Mouse (Mus musculus) left cerebral cortex, adult 2 months (tissue): ENCODE results near the gene Bcl2. TPM values are rescaled to one million over a fixed set of nuclear protein-coding genes. Genes with fewer than 3 reads are reported as not detected.

Experiments
- DNase-seq, 2 experiments: peaks; one replicate each; pipeline ENCODE4 v3.0.0; 2021 to 2022; ENCODE audit warnings: low spot score in 2 of 2, mixed read lengths in 1 of 2; ENCODE audit errors: extremely low spot score in 1 of 2
- H3K27ac ChIP-seq: fragments of 200-600 bp; 2 replicates; pipeline ENCODE4 v1.8.1; 2022
- H3K4me3 ChIP-seq: fragments of 200-600 bp; 2 replicates; pipeline ENCODE4 v1.8.1; 2022
- CTCF ChIP-seq: fragments of 200-600 bp; IDR thresholded peaks from 2 replicates; pipeline ENCODE4 v1.8.1; 2022; ENCODE audit warnings: antibody characterized with exemption, mild to moderate bottlenecking, moderate library complexity
- intact Hi-C: fragments of 180-260 bp; cut with DNase I; formaldehyde crosslinking; loops from one replicate; pipeline ENCODE4 v1.15.1; 2025
- total RNA-seq, 2 experiments: library from RNA; stranded (reverse); gene quantifications; 2 replicates each; pipeline ENCODE4 v1.2.3; 2021

Gene Bcl2
- total RNA-seq, 2 experiments from 2014 or later, result 14.5 to 17.5 TPM

GRCm38 (mm10) chr1:106591180-106591774 lies 122.8 kb downstream of the Bcl2 start:
- no peak overlapping the region for H3K4me3 ChIP-seq
- TF ChIP-seq CTCF, result no peak
- no peak overlapping the region for H3K27ac ChIP-seq
- no peak for DNase-seq
- intact Hi-C loops, result no loop called here

GRCm38 (mm10) chr1:106589141-106589540 lies 124.9 kb downstream of the Bcl2 start:
- no peak for DNase-seq
- TF ChIP-seq CTCF, result no peak
- Histone ChIP-seq H3K27ac (no peak overlapping the region), H3K4me3 (no peak overlapping the region)
- intact Hi-C loops, result no loop called here

GRCm38 (mm10) chr1:106587866-106588470 lies 126.1 kb downstream of the Bcl2 start:
- DNase-seq, result no peak
- H3K27ac ChIP-seq, result no peak overlapping the region
- TF ChIP-seq CTCF, result no peak
- intact Hi-C loops, result no loop called here
- H3K4me3 ChIP-seq, result no peak overlapping the region

GRCm38 (mm10) chr1:106586761-106587160 lies 127.3 kb downstream of the Bcl2 start:
- TF ChIP-seq CTCF, result no peak
- Histone ChIP-seq H3K4me3 (no peak overlapping the region), H3K27ac (no peak overlapping the region)
- no peak for DNase-seq
- intact Hi-C loops, result no loop called here

GRCm38 (mm10) chr1:106585349-106585748 lies 128.7 kb downstream of the Bcl2 start:
- TF ChIP-seq CTCF, result no peak
- DNase-seq, result no peak
- Histone ChIP-seq H3K27ac (no peak overlapping the region), H3K4me3 (no peak overlapping the region)
- intact Hi-C loops, result no loop called here

- no peak for TF ChIP-seq CTCF
- DNase-seq, result peak in 1 of 2 experiments; percentile 17
- no peak overlapping the region for H3K4me3 ChIP-seq
- no peak overlapping the region for H3K27ac ChIP-seq
- intact Hi-C loops, result no loop called here
Measured at GRCm38 (mm10) chr1:106584824-106585223, 129.2 kb downstream of the Bcl2 start.

- intact Hi-C loops, result no loop called here
- DNase-seq, result no peak
- Histone ChIP-seq H3K27ac (no peak overlapping the region), H3K4me3 (no peak overlapping the region)
- no peak for TF ChIP-seq CTCF
Measured at GRCm38 (mm10) chr1:106584273-106584672, 129.8 kb downstream of the Bcl2 start.

- no peak for DNase-seq
- no peak overlapping the region for H3K4me3 ChIP-seq
- H3K27ac ChIP-seq, result no peak overlapping the region
- intact Hi-C loops, result no loop called here
- TF ChIP-seq CTCF, result no peak
Measured at GRCm38 (mm10) chr1:106583245-106584241, 130.5 kb downstream of the Bcl2 start.

GRCm38 (mm10) chr1:106582810-106583209 lies 131.3 kb downstream of the Bcl2 start:
- Histone ChIP-seq H3K27ac (no peak overlapping the region), H3K4me3 (no peak overlapping the region)
- intact Hi-C loops, result no loop called here
- TF ChIP-seq CTCF, result no peak
- no peak for DNase-seq

GRCm38 (mm10) chr1:106581812-106582211 lies 132.3 kb downstream of the Bcl2 start:
- intact Hi-C loops, result no loop called here
- Histone ChIP-seq H3K4me3 (no peak overlapping the region), H3K27ac (no peak overlapping the region)
- DNase-seq, result no peak
- TF ChIP-seq CTCF, result no peak

- H3K4me3 ChIP-seq, result no peak overlapping the region
- intact Hi-C loops, result no loop called here
- TF ChIP-seq CTCF, result no peak
- no peak for DNase-seq
- no peak overlapping the region for H3K27ac ChIP-seq
Measured at GRCm38 (mm10) chr1:106579768-106580167, 134.3 kb downstream of the Bcl2 start.

- TF ChIP-seq CTCF, result no peak
- no peak overlapping the region for H3K27ac ChIP-seq
- intact Hi-C loops, result no loop called here
- DNase-seq, result no peak
- no peak overlapping the region for H3K4me3 ChIP-seq
Measured at GRCm38 (mm10) chr1:106572506-106572905, 141.6 kb downstream of the Bcl2 start.
